Comparison of ENCODE assay signal across 7 mouse cellular contexts in the genomic region with DNA sequence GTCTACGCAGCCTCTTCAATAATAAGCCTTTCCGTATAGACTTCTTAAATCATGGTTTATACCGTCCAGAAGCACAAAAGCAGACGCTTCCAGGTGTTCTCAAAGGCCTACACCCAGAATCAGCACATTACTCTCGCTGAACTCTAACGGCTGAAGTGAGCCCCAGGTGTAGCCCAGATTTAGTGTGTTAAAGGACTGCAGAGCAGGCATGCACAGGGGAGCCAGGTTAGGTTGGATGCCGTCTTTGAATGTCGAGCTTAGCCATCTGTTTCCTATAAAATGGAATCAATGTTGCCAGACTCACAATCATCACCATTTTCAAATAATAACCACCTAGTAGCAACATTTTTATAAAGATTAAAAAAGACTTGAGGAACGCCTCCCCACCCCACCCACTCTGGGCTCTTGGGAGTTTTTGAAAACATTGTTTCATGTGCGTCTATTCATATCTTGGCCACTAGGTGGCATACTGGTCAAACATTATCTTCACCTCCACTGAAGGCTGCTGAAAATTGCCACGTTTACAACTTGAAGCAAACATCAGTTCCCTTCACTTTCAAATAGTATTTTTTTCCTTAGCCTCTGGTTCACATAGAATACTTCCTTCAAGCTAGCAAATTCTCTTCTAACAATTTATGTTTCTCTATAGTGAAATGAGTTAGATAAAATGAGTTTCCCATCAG.
A peak's percentile ranks its signal among the peaks of the same experiment; 100 is the strongest.
DNase-seq lines count a peak whose midpoint lies in the region; ATAC-seq and TF ChIP-seq lines count a peak whose summit lies in the region.

No protein-coding gene starts in this region.

- no peaks in the 10 kb centered on the region for H3K9me3 ChIP-seq in forebrain, embryonic 12.5 days
- no peaks in the 10 kb centered on the region for H3K9me3 ChIP-seq in liver, postnatal 0 days (ENCODE audit: low read length)

- no peak overlapping the region for H3K9ac ChIP-seq in forebrain, embryonic 12.5 days
- no peak overlapping the region for H3K9ac ChIP-seq in liver, postnatal 0 days (replicated peaks)

- DNase-seq in 3T3-L1 (ENCODE audit: low read depth, low spot score): peak; percentile 89
- DNase-seq in CD4-positive, CD25-positive, alpha-beta regulatory T cell, adult 2 months (ENCODE audit: low read depth, low spot score): peak; percentile 74
- DNase-seq in cerebellum, adult 11 months: peak; percentile 22
- peak; percentile 49 for DNase-seq in liver, postnatal 0 days

- no peaks in the 10 kb centered on the region for H3K4me1 ChIP-seq in forebrain, embryonic 12.5 days
- H3K4me1 ChIP-seq in liver, postnatal 0 days (ENCODE audit: insufficient read depth): 0 out of 2 replicates have a peak, but pooled peaks cover 6% of the 10 kb centered on the region

- no peaks in the 10 kb centered on the region for H3K36me3 ChIP-seq in forebrain, embryonic 12.5 days (replicated peaks)
- H3K36me3 ChIP-seq in liver, postnatal 0 days (replicated peaks; ENCODE audit: insufficient read depth, low read length): no peaks in the 10 kb centered on the region

- 55% methylated on average over 11 of the region's 11 CpGs for WGBS in forebrain, embryonic 12.5 days
- WGBS in liver, postnatal 0 days (ENCODE audit: insufficient replicate concordance): 50% methylated on average over 11 of the region's 11 CpGs

- TF ChIP-seq EP300 in liver, postnatal 0 days (IDR thresholded peaks at IDR 0.05; ENCODE audit: low read depth): no peak

- TF ChIP-seq CTCF in liver, postnatal 0 days (IDR thresholded peaks at IDR 0.05; ENCODE audit: low read depth): peak; percentile 89

- no peak overlapping the region for H3K4me3 ChIP-seq in forebrain, embryonic 12.5 days (replicated peaks)
- H3K4me3 ChIP-seq in liver, postnatal 0 days (ENCODE audit: low read depth, low read length): no peak overlapping the region

- H3K4me2 ChIP-seq in forebrain, embryonic 12.5 days: no peak overlapping the region
- no peak overlapping the region for H3K4me2 ChIP-seq in liver, postnatal 0 days (ENCODE audit: low read depth, low read length)

- no peaks in the 10 kb centered on the region for H3K27me3 ChIP-seq in forebrain, embryonic 12.5 days
- H3K27me3 ChIP-seq in liver, postnatal 0 days (ENCODE audit: insufficient read depth, low read length): no peaks in the 10 kb centered on the region

- peak; percentile 69 for ATAC-seq in forebrain, embryonic 12.5 days (ENCODE audit: low FRiP score)
- ATAC-seq in inflammation-experienced regulatory T-cells, adult 6 months: peak; percentile 75
- no peak for ATAC-seq in liver, postnatal 0 days
- peak; percentile 86 for ATAC-seq in neutrophil, adult 5-6 weeks (ENCODE audit: extremely low read depth, insufficient number of reproducible peaks, low FRiP score, poor library complexity, severe bottlenecking)

- no peak overlapping the region for H3K27ac ChIP-seq in forebrain, embryonic 12.5 days
- no peak overlapping the region for H3K27ac ChIP-seq in liver, postnatal 0 days (ENCODE audit: low read depth)

Comparison
In these comparisons a context has a peak if more than half of its experiments do, and no peak if none do; other contexts are left out.
1. DNase-seq: peak in every context shown above with its lines; median percentile 89 in 3T3-L1; 74 in CD4-positive, CD25-positive, alpha-beta regulatory T cell, adult 2 months; 49 in liver, postnatal 0 days; 22 in cerebellum, adult 11 months.